In the genomic region with DNA sequence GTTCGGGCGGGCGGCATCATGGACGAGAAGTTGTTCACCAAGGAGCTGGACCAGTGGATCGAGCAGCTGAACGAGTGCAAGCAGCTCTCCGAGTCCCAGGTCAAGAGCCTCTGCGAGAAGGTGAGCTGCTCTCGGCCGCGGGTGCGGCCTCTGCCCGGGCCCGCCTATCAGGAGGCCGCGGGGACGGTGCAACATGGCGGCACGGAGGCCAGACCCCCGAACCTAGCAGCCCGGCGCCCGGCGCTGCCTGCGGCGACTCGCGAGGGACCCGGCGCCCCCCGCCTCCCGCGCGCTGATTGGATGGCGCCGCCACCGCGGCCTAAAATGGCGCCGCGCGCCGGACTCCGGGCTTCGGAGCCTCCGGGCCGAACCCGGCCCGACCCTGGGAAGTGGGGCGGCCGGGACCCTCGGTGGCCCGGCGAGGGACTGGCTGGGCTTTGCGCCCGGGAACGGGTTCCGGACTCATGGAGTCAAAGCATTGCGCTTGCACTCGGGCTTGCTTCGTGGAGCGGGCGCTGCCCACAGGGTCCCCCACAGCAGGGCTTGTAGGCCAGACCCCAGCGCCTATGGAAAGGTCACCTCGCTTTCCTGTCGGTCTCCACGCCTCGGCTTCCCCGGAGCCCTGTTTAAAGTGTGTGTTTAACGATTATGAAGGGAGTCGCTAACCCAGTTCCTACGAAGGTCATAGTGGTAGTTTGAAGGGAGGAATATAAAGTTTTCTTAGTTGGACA, we compare ENCODE assay signal across 8 mouse cellular contexts. TPM values are rescaled to one million over a fixed set of nuclear protein-coding genes. Genes with fewer than 3 reads are reported as not detected.
DNase-seq lines count a peak whose midpoint lies in the region; TF ChIP-seq lines count a peak whose summit lies in the region.

No protein-coding gene starts in this region.

- H3K27ac ChIP-seq in ES-E14 (ENCODE audit: insufficient read depth, low read depth, low read length, poor library complexity, severe bottlenecking), result peak overlapping the region; percentile 93
- H3K27ac ChIP-seq in hindbrain, embryonic 10.5 days, result peak overlapping the region; percentile 99

- DNase-seq in ES-E14 (ENCODE audit: low read depth, low spot score), result peak; percentile 29
- DNase-seq in c-Kit-positive CD71-negative TER-119-negative erythroid progenitor cells, embryonic 14.5 days (ENCODE audit: low read depth), result peak; percentile 46
- peak; percentile 79 for DNase-seq in forelimb bud, embryonic 11.5 days (ENCODE audit: low read depth, low spot score)
- peak; percentile 84 for DNase-seq in hindbrain, embryonic 10.5 days (ENCODE audit: low spot score)
- DNase-seq in layer of hippocampus, postnatal 25 days (ENCODE audit: extremely low spot score in 1 of 2, low spot score in 1 of 2), result peak; percentile 51 to 59
- DNase-seq in lung, postnatal 25 days (ENCODE audit: low spot score), result peak; percentile 49
- DNase-seq in retina, adult 2 months (ENCODE audit: low read depth, low spot score), result peak; percentile 22
- peak; percentile 76 to 83 for DNase-seq in thymus, postnatal 36 days

- H3K9ac ChIP-seq in ES-E14 (ENCODE audit: insufficient read depth, low read depth, low read length, poor library complexity, severe bottlenecking), result peak overlapping the region; percentile 98

- 0 out of 2 replicates have a peak, but pooled peaks cover 2% of the 10 kb centered on the region for H3K36me3 ChIP-seq in ES-E14 (ENCODE audit: control insufficient read depth, insufficient read depth, low read length, poor library complexity, severe bottlenecking)
- H3K36me3 ChIP-seq in hindbrain, embryonic 10.5 days, result peaks cover 8% of the 10 kb centered on the region

- in situ Hi-C loops in ES-E14 (cut with MboI; ENCODE audit: low sequenced_read_pairs in 2 of 2, unreplicated experiment in 2 of 2), result no loop called here

- under 1% methylated on average over 72 of the region's 72 CpGs for WGBS in hindbrain, embryonic 10.5 days

- no peaks in the 10 kb centered on the region for H3K9me3 ChIP-seq in ES-E14 (ENCODE audit: control insufficient read depth, insufficient read depth, low read depth, low read length)
- H3K9me3 ChIP-seq in hindbrain, embryonic 10.5 days, result no peaks in the 10 kb centered on the region

- H3K27me3 ChIP-seq in hindbrain, embryonic 10.5 days (ENCODE audit: insufficient read depth, poor library complexity, severe bottlenecking), result no peaks in the 10 kb centered on the region

- peak overlapping the region; percentile 80 to 91 for H3K4me3 ChIP-seq in ES-E14 (ENCODE audit: insufficient read depth in 1 of 2, low read depth in 1 of 2, low read length in 2 of 2, poor library complexity in 1 of 2, severe bottlenecking in 1 of 2)
- peak overlapping the region; percentile 75 for H3K4me3 ChIP-seq in hindbrain, embryonic 10.5 days

- H3K4me1 ChIP-seq in ES-E14 (ENCODE audit: control insufficient read depth in 2 of 2, insufficient read depth in 2 of 2, low read length in 2 of 2, poor library complexity in 1 of 2), result peaks cover 5 to 16% of the 10 kb centered on the region in 2 experiments
- peaks cover 34% of the 10 kb centered on the region for H3K4me1 ChIP-seq in hindbrain, embryonic 10.5 days (replicated peaks)

TF ChIP-seq in ES-E14, 5 proteins besides CTCF, POLR2A, EP300 and RAD21:
- TF ChIP-seq ZC3H11A (IDR thresholded peaks at IDR 0.05; ENCODE audit: borderline replicate concordance, low read depth, low read length) (no peak), ZNF384 (IDR thresholded peaks at IDR 0.05; ENCODE audit: low read depth, low read length) (no peak), CHD2 (IDR thresholded peaks at IDR 0.05; ENCODE audit: low read depth, low read length) (no peak), MAFK (IDR thresholded peaks at IDR 0.05; ENCODE audit: insufficient read depth, low read depth, low read length) (no peak), HCFC1 (IDR thresholded peaks at IDR 0.05; ENCODE audit: borderline replicate concordance, insufficient read depth, low read length) (no peak)

RNA-seq across cellular contexts. Expression of gene Ppp2ca, which starts 0.7 kb away (rescaled TPM):
- 51.1 and 70.4 TPM in 2 replicates for total RNA-seq in ES-E14 (2012; rRNA removed)
- 84.2 and 97.8 TPM in 2 replicates for polyA plus RNA-seq in hindbrain, embryonic 10.5 days (2016; fragmentation: Nextera tagmentation; extraction: Ambion mirVana)
- total RNA-seq in layer of hippocampus, postnatal 25 days (2021), result 100 to 1,000 TPM; 115 to 119 TPM

RNA-seq across cellular contexts. Expression of gene Olfr1373, which starts 46.1 kb away (rescaled TPM):
- total RNA-seq in ES-E14 (2012; rRNA removed), result not detected in 2 replicates
- polyA plus RNA-seq in hindbrain, embryonic 10.5 days (2016; fragmentation: Nextera tagmentation; extraction: Ambion mirVana), result not detected in 2 replicates
- total RNA-seq in layer of hippocampus, postnatal 25 days (2021), result not detected

Comparison
In these comparisons a context has a peak if more than half of its experiments do, and no peak if none do; other contexts are left out.
1. Peak in every context shown above with its lines: DNase-seq, H3K4me3 ChIP-seq and H3K27ac ChIP-seq.
2. DNase-seq: peak in every context shown above with its lines; median percentile 84 in hindbrain, embryonic 10.5 days; 80 in thymus, postnatal 36 days; 79 in forelimb bud, embryonic 11.5 days; 55 in layer of hippocampus, postnatal 25 days; 49 in lung, postnatal 25 days; 46 in c-Kit-positive CD71-negative TER-119-negative erythroid progenitor cells, embryonic 14.5 days; 29 in ES-E14; 22 in retina, adult 2 months.